Mouse (Mus musculus): Measurements from ENCODE around the gene Ankrd65.
A peak's percentile ranks its signal among the peaks of the same experiment; 100 is the strongest.

Ankrd65 gene

DNA sequence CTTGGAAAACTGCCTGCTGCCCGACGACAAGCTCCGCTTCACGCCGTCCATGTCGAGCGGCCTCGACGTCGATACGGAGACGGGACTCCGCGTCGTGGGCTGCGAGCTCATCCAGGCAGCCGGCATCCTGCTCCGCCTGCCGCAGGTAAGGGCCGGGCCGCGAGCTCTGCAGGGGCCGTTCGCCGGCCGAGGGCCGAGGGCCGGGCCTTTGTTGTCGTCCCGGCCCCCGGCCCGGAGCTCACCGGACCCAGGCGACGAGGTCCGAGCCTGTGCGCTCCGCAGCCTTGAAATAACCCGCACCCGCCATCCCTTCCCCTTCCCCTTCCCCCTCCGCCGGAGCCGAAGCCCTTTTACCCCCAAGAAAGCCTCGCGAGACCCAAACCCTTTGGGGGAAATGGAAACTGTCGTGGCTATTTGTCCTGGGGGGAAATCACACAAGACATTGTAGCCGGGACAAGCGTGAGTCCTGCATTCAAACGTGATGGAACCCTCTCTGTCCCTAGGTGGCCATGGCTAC is 22.5 kb downstream of the Ankrd65 start:
- peak; percentile 81 for DNase-seq (ENCODE audit: low spot score)

DNA sequence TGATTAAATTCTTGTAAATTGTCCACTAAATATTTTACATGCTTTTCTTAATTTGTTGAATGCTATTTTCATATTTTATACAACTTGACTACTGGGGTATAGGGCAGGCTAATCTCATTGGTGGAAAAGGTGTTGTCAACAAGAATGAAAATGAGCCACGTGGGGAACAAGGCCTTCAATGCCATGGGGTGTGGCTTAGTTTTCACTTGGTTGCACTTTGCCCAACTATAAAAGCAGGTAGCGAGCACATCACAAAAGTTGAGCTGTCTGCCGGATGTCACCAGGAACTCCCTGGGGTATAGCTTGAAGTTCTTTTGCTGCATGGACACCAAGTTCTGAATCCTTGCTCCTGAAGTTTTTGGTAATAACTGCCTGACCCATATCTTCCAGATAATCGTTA is 27.3 kb downstream of the Ankrd65 start:
- DNase-seq (ENCODE audit: low spot score): no peak

DNA sequence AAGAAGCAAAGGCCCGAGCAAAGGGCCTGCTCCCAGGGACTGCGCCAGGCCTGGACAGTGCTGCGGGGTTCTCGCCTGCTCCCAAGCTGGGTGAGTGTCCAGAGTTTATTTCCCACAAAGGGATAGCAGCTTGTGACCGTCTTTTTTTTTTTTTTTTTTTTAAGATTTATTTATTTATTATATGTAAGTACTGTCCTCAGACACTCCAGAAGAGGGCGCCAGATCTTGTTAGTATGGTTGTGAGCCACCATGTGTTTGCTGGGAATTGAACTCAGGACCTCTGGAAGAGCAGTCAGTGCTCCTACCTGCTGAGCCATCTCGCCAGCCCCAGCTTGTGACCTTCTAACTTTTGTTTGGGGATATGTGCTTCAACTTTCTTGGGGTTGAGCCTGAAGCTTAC is 30.8 kb downstream of the Ankrd65 start:
- peak; percentile 47 for DNase-seq (ENCODE audit: low spot score)

DNA sequence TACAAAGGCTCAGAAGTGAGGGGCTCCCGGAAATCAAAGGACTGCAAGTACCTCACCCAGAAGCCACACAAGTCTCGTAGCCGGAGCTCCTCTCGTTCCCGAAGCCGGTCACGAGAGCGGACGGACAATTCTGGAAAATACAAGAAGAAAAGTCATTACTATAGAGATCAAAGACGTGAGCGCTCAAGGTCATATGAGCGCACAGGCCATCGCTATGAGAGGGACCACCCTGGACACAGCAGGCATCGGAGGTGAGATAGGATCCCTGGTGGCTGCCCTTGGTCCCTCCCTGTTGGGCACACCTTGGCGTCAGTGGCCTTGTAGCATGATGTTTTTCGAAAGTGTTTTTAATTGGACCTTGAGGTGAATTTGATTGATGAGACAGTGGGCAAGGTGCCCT is 33.2 kb downstream of the Ankrd65 start:
- no peak for DNase-seq (ENCODE audit: low spot score)

DNA sequence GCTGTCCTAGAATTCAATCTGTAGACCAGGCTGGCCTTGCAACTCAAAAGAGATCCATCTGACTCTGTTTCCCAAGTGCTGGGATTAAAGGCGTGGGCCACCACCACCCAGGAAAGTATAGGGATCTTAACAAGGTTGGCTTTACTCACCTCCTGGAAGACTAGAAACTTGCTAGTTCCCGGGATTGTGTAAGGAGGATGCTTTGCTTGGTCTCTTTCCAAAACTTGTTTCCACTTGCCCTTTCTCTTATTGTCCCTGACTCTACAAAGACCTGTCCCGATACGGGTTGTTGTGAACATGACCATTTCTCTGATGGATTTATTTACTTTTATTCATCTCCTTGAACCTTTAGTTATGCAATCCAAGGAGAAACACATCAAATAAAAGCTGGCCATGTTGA is 39.6 kb downstream of the Ankrd65 start:
- DNase-seq (ENCODE audit: low spot score): no peak

DNA sequence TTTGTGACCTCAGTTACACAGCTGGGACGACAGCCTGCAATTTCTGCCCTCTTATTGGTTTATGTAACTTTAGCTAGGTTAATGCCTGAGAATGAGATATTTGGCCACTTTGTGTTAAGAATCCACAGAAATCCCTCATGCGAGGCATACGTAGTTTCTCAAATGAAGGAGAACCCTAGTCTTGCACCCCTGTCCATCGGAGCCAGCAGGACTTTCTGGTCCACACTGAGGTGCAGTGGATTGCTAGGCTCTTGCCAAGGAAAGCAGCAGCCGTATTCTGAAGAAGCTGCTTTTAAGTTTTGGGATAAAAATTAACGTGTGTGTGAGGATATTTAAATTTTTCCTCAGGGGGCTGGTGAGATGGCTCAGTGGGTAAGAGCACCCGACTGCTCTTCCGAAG is 40.4 kb downstream of the Ankrd65 start:
- no peak for DNase-seq (ENCODE audit: low spot score)

DNA sequence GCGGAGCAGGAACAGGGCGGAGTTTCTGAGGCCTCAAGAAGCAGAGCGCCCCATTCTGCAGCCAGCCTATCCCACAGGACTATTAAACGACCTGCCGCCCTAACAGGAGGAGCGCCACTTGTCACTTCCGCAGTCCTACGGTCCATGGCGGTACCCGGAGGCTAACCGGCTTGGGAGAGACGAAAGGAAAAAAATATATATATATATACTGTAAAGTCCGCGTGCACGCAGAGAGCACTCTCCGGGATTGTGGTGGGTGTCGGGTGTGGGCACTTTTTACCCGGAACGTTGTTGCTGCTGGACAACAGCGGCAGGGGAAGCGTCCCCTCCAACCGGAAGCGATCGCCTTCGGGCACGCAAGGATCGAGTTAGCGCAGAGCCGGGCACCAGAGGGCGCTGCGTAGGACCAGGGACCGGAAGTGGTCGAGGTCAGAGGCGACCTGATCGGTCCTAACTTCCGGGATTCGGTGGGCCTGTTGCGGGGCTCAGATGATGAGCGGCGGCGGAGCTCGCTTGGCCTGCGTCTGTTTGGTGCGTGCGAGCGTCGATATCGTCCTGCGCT is 41.0 kb downstream of the Ankrd65 start, which contains the start of gene Aurkaip1:
Aurkaip1 (plus strand) TSS at position 68 of the 562 bp plus-strand sequence.
- peak; percentile 98 for DNase-seq (ENCODE audit: low spot score)

DNA sequence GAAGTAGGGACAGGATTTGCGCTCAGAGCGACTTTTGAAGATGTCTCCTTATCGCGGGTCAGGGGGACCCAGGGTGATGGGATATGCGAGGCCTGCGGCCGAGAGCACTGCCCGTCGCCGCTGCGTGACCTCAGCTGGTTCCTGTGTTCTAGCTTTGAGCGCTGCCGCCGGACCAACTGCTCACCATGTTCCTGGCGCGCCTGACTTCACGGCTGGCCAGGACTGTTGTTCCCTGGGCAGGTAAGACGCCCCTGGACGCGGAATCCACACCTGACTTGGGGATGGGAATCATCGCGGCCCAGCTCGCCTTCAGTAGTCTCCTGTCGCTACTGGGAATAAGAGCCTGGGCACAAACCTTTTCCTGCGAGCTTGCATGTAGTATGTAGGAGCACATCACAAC is 41.6 kb downstream of the Ankrd65 start:
- peak; percentile 39 for DNase-seq (ENCODE audit: low spot score)

DNA sequence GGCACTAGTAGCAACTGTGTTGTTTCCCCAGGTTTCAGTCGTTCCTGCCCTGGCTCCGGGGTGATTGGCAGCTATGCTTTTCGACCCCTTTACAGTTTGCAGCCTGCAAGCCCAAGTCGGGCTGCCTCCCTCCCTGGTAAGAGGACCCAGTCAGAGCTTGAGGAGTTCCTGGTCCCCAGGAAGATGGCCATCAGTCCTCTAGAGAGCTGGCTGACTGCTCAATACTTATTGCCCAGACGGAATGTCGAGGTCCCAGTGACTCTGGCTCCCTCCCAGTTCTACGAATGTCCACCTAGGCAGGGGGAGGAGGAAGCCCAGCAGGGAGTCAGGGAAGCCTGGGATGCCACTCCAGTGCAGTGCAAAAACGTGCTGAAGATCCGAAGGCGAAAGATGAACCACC is 42.1 kb downstream of the Ankrd65 start:
- DNase-seq (ENCODE audit: low spot score): no peak

DNA sequence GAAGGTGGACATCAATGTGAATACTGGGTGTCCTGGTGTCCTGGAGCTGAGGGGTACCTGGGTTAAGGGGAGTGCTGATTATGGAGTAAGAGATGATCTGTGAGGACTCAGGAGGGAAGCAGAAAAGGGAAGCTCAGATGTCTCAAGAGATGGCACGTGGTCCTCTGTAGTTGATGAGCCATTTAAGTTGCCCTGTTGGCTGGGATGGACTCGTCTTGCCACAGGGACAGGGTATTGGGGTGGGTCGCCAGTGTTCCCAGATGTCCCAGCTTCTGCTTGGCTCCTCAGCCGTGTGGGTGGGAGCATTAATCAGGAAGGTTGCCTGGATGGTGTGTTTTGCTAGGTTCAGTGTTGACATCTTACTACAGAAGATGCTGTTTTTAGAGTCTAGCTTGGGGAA is 43.0 kb downstream of the Ankrd65 start:
- no peak for DNase-seq (ENCODE audit: low spot score)

DNA sequence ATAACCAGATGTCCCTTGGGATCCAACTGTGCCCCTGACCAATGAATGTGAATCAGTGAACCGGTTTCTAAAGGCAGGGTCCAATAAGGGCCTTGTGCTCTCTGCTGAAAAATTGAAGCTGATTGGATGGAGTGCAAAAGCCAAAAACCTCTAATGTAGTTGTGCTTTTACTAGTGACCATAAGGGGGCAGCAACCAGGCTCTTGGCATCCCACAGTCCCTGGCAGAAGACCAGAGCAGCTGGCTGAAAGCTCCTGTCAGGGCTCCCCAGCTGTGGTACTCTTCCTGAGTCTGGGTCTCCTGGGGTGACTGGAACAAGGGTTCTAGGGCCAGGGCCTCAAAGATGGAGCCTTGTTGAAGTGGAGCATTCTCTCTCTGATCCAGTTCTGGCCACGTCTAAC is 43.6 kb downstream of the Ankrd65 start:
- peak; percentile 88 for DNase-seq (ENCODE audit: low spot score)

DNA sequence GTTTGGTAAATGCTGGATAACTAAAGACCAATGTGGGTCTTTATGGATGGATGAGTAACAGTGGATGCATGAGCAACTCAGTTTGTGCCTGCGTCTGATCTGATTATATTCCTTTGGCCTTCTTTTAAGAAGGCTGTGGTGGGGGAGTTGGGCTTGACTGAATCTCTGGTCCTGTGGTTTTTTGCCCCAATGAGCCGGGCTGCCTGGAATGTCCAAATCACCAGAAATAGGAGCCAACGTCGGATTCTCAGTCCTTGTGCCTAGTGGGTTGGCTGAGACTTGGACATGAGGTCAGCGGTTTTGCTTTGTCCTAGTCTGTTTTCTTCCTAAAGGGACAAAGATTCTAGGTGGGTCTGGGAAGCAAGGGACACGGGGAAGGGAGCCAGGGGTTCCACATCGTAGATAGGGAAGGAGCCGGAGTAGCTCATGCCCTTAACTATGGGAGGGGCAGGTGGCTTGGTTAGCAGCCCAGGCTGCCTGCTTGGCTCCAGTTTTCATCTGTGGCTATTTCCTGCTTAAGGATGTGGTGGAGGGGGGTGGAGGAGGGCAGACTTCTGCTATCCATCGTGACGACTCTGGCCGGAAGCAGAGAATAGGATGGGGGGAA is 47.3 kb downstream of the Ankrd65 start:
- DNase-seq (ENCODE audit: low spot score): no peak

DNA sequence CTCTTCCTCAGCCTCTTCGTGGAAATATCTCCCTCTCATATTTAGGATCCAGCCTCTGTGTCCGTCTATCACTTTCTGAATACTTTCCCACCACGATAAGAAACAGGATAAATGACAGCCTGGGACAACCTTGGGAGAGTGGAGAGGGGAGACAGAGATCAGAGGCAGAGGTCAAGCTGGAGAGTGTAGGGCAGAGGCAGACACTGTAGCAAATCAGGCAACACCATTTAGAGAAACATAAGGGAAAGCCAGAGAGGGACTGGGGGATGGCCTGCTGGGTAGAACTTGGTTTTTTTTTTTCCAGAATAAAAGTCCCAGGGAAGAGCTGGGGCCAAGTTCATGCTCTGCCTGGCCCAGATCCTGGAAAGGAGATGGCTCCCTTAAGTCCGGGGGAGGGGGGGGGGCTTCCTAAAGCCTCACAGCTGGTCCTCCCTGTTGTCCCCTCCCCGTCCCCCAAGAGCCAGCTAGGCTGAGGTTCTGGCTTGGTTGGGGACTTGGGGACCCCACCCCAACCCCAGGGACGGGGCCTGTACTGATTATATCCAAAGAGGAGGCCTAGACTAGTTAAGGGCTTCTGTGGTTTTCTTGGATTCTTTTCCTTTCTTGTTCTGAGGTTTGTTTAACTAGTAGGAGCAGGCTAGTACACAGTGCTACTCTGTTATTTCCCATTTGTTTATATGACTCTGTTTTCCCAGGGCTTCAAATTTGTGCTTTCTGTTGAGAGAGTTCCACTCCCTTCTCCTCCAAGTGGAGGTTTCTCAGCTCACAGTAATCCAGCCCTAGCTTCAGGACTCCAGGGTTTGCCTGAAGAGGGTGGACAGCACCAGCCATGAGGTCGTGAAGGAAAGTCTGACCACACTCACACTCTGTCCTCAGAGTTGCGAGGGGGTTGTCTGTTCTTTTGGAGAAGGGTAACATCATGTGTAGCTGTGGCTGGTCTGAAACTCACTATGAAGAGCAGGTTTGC is 48.2 kb downstream of the Ankrd65 start:
- DNase-seq (ENCODE audit: low spot score): peak; percentile 32

DNA sequence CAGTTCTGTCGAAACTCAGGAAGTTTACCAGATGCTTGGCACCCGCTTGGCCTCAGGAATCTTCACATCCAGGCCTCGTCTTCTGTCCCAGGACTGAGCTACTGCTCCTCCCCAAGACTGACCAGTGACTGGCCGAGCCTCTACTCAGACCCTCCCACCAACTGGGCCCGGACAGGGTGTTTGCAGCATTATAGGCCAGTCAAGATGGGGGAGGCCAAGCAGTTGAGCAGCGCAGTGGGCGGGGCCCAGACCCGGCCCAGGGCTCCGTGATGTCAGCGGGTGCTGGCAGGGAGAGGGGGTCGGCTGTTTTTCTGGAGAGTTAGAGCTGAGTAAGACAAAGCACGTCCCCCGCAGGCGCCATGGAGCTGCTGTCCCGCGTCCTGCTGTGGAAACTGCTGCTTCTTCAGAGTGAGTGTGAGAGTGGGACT is 49.3 kb downstream of the Ankrd65 start, which contains the start of gene Mxra8:
Mxra8 (plus strand) TSS at position 198 of the 428 bp plus-strand sequence.
- peak; percentile 94 for DNase-seq (ENCODE audit: low spot score)

DNA sequence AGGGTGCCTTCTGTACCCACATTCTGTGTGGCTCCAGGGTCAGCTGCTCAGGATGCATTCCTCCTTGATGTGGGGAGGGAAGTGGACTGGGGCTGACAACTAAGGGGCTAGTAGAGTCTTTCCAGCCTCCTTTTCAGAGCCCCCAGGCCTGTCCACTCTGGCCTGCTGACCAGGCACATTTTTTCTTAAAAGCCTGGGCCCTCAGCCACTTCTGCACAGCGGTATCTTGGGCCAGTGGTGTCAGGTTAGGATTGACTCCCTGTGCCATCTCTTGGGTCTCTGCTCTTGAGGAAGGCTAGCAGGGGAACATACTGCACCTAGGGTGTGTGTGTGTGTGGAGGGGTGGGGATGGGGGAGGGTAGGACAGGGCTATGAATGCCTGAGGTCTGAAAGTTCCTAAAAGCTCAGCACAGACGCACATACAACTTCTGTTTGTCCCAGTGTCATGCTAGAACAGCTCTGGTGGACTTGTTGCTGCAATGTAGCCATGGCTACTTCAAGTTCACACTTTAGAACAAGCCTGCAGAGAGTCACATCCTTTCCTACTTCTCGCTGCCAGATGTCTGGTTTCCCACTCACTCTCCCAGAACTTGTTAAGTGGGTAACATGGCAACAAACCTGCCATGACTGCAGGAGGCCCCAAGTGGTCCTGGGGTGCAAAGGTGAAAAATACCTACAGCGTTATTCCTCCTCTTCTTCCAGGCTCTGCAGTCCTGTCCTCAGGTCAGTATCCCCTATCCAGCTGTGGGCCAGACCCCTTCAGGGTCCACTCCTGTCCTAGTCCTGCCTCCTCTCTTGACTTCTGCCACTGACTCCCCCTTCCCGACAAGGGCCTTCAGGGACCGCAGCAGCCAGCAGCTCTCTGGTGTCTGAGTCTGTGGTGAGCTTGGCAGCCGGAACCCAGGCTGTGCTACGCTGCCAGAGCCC is 50.1 kb downstream of the Ankrd65 start:
- no peak for DNase-seq (ENCODE audit: low spot score)

DNA sequence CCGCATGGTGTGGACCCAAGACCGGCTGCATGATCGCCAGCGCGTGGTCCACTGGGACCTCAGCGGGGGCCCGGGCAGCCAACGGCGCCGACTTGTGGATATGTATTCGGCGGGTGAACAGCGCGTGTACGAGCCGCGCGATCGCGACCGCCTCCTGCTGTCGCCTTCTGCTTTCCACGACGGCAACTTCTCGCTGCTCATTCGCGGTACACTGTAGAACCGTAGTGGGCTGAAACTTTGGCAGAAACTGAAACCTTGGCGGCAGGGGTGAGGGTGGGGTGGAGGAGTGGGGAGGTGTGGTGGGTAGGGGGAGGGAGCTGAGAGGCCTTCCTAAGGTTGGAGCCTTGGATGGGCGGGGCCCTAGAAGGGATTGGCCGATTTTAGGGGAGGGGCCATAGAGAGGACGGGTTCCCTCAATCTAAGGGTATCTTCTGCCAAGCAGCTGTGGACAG is 50.8 kb downstream of the Ankrd65 start:
- DNase-seq (ENCODE audit: low spot score): peak; percentile 59

DNA sequence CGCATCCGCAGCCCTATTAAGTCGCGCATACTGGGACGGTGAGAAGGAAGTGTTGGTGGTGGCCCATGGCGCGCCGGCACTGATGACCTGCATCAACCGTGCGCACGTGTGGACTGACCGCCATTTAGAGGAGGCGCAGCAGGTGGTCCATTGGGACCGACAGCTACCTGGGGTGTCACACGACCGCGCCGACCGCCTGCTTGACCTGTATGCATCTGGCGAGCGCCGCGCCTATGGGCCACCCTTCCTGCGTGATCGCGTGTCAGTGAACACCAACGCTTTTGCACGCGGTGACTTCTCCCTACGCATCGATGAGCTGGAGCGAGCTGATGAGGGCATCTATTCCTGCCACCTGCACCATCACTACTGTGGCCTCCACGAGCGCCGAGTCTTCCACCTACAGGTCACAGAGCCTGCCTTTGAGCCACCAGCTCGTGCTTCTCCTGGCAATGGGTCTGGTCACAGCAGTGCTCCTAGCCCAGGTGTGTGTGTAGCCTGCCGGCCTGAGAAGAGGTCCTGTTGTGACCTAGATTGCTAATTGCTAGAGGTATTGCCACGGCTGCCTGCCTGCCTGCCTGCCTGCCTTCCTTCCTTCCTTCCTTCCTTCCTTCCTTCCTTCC is 51.5 kb downstream of the Ankrd65 start:
- no peak for DNase-seq (ENCODE audit: low spot score)

DNA sequence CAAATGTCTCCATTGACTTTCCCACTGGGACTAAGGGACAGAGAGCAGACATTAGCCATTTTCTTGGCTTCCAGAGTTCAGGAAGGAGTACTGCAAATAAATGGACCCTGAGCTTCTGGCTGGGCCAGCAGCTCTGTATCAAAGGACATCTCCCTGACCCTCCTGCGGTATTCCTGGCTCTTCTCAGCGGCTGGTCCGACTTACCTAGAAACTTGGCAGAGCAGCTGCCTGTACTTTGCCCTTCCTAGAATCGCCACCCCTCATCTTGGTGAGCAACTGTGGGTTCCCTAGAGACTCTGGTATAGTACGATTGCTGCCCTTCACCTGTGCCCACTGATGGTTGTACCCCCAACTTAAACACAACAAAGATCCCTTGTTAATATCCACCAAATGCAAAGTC is 53.0 kb downstream of the Ankrd65 start:
- DNase-seq (ENCODE audit: low spot score): no peak

DNA sequence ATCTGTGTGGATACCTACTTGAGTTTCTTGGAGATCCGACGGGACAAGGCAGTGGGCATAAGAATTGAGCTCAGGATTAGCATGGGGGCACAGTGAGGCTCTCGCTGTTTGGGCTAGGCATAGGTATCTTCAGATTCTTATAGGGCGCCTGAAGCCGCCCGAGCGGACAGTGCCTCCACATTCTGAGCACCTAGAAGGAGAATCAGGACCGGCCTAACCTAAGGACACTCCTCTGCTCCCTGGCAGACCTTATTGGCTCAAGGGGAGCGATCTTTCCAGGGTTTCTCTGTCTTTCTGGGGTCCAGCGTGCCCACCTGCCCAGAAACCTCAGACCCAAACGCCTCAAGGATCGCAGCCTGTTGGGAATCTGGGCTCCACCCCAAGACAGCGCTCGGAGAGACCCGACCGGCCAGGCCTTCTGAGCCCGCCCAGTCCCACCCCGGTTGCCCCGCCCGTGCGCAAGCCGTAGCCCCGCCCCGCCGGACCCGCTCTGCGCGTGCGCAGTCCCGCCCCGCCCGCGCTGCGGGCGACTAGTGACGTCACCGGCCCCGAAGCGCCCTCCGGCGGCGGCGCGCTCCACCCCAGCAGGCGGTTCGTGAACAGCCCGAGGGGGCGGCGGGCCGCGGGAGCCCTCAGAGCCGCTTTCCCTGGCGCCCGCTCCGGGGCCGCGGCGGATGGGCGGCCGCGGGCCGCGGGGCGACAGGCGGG is 56.8 kb downstream of the Ankrd65 start, which contains the start of gene Dvl1:
Dvl1 (plus strand) TSS at position 532 of the 708 bp plus-strand sequence.
- peak; percentile 94 for DNase-seq (ENCODE audit: low spot score)

Data from MN1 (cell line).